Mouse (Mus musculus) liver, embryonic 16.5 days (tissue): ENCODE data around the gene Irf2bp2. TPM values are rescaled to one million over a fixed set of nuclear protein-coding genes. Genes with fewer than 3 reads are reported as not detected.

Experiments used
- ATAC-seq: fragments of 200-750 bp; cut with Nextera tagmentation; 2 replicates; pipeline ENCODE4 v1.8.0; 2017; ENCODE audit warnings: low read depth, mild to moderate bottlenecking, moderate number of reproducible peaks, moderate library complexity
- H3K27ac ChIP-seq: fragments of 300-500 bp; sonication (generic); 2 replicates; pipeline ENCODE4 v1.5.1; 2014; ENCODE audit warnings: mild to moderate bottlenecking, low read length
- H3K27me3 ChIP-seq: fragments of 300-500 bp; sonication (generic); 2 replicates; pipeline ENCODE4 v1.6.1; 2014; ENCODE audit warnings: low read depth, low read length, mixed read lengths; ENCODE audit not compliant: control insufficient read depth, insufficient read depth
- H3K36me3 ChIP-seq: fragments of 300-500 bp; sonication (generic); 2 replicates; pipeline ENCODE4 v1.6.1; 2014; ENCODE audit warnings: mild to moderate bottlenecking; ENCODE audit not compliant: control insufficient read depth, insufficient read depth
- H3K4me1 ChIP-seq: fragments of 300-500 bp; sonication (generic); 2 replicates; pipeline ENCODE4 v1.6.1; 2014; ENCODE audit warnings: low read depth, low read length, mixed read lengths; ENCODE audit not compliant: control insufficient read depth
- H3K4me2 ChIP-seq: fragments of 300-500 bp; sonication (generic); 2 replicates; pipeline ENCODE4 v1.6.1; 2014; ENCODE audit warnings: low read depth, low read length, mixed read lengths
- H3K4me3 ChIP-seq: fragments of 300-500 bp; sonication (generic); 2 replicates; pipeline ENCODE4 v1.5.1; 2014; ENCODE audit warnings: low read depth, mild to moderate bottlenecking, low read length
- H3K9ac ChIP-seq: fragments of 300-500 bp; sonication (generic); 2 replicates; pipeline ENCODE4 v1.6.1; 2014; ENCODE audit warnings: low read depth, low read length
- H3K9me3 ChIP-seq: fragments of 300-500 bp; sonication (generic); replicated peaks from 2 replicates; pipeline ENCODE4 v1.6.1; 2016; ENCODE audit warnings: low read length; ENCODE audit not compliant: control insufficient read depth
- WGBS: fragments of 180-500 bp; shearing (Covaris S2); extraction: QIAGEN DNeasy Blood & Tissue Kit; methylation state at CpG from one replicate; pipeline ENCODE4 v1.1.7; 2014; ENCODE audit not compliant: insufficient replicate concordance; 5-methylcytosine and 5-hydroxymethylcytosine counted together
- polyA plus RNA-seq: library from polyadenylated mRNA; unstranded; fragments of >200 nt; fragmentation: Nextera tagmentation; extraction: Ambion mirVana; gene quantifications from 2 replicates; pipeline ENCODE4 v1.2.1, GENCODE M21; 2015

Irf2bp2 gene
- polyA plus RNA-seq, 1 experiment from 2014 or later = 3.3 TPM

DNA sequence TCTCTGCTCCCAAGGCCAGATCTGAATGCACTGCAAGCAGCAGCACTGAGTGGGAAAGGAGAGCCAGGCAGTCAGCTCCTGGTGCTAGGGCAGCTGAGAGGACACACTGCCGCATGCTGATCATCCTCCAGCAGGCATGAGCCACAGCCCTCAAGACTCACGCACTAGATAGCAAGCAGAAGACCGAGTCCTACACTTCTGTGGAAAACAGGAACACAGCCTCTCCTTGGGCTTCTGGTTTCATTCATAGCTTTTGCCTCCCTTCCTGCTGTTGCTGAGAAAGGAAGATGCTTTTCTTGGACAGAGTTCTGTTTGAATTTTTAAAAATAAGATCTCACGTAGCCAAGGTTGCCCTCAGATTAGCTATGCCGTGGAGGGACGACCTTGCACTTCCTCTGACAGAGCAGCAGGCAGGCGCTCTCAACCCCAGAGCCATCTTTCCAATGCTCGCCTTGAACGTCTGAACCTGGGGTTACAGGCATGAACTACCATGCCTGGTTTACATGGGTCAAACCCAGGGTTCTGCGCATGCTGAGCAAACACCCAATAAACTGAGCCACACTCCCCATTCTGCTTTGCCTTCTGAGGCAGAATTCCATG, 51.6 kb downstream of the Irf2bp2 start:
- H3K9ac ChIP-seq = no peak overlapping the region
- 47% methylated on average over 10 of the region's 10 CpGs for WGBS
- no peaks in the 10 kb centered on the region for H3K27me3 ChIP-seq
- H3K36me3 ChIP-seq = no peaks in the 10 kb centered on the region
- ATAC-seq = no peak
- H3K4me3 ChIP-seq = no peak overlapping the region
- H3K4me1 ChIP-seq = peaks cover 4% of the 10 kb centered on the region; the same call in 1 of the 2 replicates
- H3K9me3 ChIP-seq = no peaks in the 10 kb centered on the region
- H3K4me2 ChIP-seq = no peak overlapping the region
- H3K27ac ChIP-seq = peak overlapping the region; percentile 7; the same call in 1 of the 2 replicates

DNA sequence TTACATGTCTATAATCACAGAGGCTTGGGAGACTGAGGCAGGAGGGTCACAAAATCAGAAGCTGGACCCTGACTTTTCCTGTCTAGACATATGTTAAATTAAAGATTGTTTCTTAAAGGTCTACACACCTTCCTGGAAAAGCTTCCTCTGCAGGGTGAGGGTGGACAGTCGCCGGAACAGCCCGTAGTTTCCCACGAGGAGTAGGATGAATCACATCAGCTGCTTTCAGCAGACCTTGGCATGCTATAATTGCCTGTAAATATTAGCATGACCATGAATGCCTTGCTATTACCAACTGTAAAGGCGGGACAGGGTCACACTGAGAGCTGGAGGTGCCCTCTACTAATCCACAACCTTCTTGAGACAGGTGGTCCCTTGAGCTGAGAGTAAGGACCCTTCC, 53.5 kb downstream of the Irf2bp2 start:
- no peak overlapping the region for H3K27ac ChIP-seq
- no peaks in the 10 kb centered on the region for H3K27me3 ChIP-seq
- no peak overlapping the region for H3K9ac ChIP-seq
- peaks cover 4% of the 10 kb centered on the region; the same call in 1 of the 2 replicates for H3K4me1 ChIP-seq
- H3K9me3 ChIP-seq = no peaks in the 10 kb centered on the region
- no peak for ATAC-seq
- no peak overlapping the region for H3K4me3 ChIP-seq
- H3K36me3 ChIP-seq = no peaks in the 10 kb centered on the region
- WGBS = 67% methylated on average over 5 of the region's 5 CpGs
- H3K4me2 ChIP-seq = no peak overlapping the region

DNA sequence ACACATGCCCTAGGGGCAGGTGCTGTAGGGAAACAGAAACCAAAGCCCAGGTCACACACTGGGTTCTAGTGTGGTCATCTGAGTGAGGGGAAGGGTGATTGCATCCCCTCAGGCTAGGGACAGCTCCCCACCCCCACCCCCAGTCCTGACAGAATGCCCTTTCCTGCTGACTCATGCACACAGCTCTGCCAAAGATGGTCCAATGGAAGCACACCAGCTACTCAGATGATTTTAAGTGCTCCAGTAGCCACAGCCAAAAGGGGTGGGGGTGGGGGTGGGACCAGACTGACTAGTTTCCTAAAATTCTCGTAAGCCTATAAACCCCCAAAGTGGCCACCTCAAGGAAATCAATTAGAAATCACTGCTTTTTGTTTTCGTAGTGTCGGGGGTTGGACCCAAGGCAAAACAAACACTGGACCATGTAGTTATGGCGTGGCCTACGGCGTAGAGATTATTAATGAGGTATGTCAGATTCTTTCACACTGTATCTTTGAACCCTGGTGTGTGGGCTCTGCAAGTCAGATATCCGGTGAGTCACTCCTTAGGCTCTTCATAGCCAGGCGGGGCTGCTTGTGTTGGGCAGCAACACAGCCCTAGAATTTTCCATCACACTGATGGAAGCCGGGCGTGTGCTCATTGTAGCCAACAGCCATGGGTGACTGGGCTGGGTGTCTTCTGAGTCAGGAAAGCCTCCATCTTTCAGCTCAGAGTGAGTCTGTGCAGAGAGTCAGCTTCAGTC, 54.3 kb downstream of the Irf2bp2 start:
- Histone ChIP-seq H3K4me1 (peaks cover 4% of the 10 kb centered on the region; the same call in 1 of the 2 replicates), H3K9me3 (no peaks in the 10 kb centered on the region), H3K27me3 (no peaks in the 10 kb centered on the region), H3K27ac (no peak overlapping the region), H3K4me3 (no peak overlapping the region), H3K4me2 (no peak overlapping the region), H3K36me3 (no peaks in the 10 kb centered on the region), H3K9ac (no peak overlapping the region)
- ATAC-seq = peak; percentile 30; the same call in 1 of the 2 replicates
- WGBS = 54% methylated on average over 10 of the region's 10 CpGs

DNA sequence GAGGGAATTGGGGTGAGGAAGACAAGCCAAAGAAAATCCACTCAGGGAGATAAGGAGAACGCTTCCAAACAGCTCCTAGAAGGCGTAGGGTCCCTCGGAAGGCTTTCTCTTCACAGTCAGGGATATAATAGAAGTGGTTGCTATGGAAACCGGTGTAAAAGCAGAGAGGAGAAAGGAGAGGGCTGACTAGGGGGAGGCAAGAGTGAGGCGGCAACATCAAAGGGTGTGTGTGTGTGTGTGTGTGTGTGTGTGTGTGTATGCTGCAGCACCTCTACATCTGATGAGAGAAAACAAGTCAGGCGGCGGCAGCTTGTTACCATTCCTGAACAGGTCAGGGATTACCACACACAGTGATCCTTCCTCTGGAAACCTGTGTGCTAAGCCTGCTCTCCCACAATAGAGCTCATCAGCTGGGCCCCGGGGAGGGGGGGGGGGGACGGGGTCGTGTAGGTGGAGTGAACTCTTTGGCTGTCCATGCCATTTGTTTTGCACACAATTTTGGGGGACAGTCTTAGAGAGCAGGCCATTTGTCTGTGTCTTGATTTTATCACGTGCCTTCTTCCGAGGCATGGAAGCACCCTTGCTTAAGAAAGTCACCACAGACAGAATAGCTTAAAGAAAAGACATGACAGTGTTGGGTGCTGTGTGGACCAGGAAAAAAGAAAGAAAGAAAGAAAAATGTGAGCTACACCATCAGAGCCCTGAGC, 55.0 kb downstream of the Irf2bp2 start:
- no peaks in the 10 kb centered on the region for H3K36me3 ChIP-seq
- peaks cover 4% of the 10 kb centered on the region; the same call in 1 of the 2 replicates for H3K4me1 ChIP-seq
- no peaks in the 10 kb centered on the region for H3K27me3 ChIP-seq
- 30% methylated on average over 12 of the region's 12 CpGs for WGBS
- no peak for ATAC-seq
- no peak overlapping the region for H3K27ac ChIP-seq
- no peaks in the 10 kb centered on the region for H3K9me3 ChIP-seq
- H3K4me2 ChIP-seq = no peak overlapping the region
- H3K4me3 ChIP-seq = no peak overlapping the region
- H3K9ac ChIP-seq = no peak overlapping the region

Other genes with a start within 250 kb of the Irf2bp2 start
- gene Coa6, start 171.5 kb downstream of the Irf2bp2 start, polyA plus RNA-seq = 31.8 and 35.5 TPM in 2 replicates
- 1.1 and 1.3 TPM in 2 replicates for gene Tarbp1, start 118.9 kb downstream of the Irf2bp2 start, polyA plus RNA-seq